Mouse (Mus musculus): ENCODE results near the gene Megf8.
A peak's percentile ranks its signal among the peaks of the same experiment; 100 is the strongest.

Megf8 gene

DNA sequence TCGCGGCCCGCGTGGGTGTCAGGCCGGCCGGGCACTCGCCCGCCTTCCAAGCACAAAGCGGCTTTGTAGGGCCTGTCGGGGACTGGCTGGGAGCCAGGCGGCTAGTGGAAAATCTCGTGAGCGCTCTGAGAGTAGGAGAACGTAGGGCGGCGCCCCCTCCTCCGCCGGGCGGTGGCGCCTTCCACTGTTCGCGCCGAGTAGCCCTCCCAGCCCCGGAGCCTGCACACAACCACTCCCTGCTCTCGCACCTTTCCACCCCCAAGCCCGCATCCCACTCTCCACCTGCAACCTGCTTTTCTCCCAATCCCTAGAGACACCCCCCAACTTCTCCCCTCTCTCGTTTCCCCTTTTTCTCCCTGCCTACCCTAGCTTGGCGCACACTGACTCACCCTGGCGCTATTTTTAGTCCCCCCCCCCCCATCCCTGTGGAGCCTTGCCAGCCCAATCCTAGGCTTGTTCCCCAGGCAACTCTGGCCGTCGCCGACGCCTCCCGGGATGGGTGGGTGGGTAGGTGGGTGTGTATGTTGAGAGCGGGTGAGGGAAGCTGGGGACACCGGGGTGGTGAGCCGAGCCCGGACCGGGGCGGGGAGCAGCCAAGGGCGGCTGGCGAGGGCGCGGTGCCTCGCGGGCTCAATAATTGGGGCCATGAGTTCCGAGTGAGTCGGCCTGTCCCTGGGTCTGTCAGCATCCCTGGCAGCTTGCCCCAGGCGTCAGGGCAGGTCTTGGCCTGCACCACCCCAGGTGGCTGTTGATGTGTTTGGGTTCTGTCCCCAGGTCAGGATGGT, 37.7 kb upstream of the Megf8 start:
- DNase-seq, result peak; percentile 89

DNA sequence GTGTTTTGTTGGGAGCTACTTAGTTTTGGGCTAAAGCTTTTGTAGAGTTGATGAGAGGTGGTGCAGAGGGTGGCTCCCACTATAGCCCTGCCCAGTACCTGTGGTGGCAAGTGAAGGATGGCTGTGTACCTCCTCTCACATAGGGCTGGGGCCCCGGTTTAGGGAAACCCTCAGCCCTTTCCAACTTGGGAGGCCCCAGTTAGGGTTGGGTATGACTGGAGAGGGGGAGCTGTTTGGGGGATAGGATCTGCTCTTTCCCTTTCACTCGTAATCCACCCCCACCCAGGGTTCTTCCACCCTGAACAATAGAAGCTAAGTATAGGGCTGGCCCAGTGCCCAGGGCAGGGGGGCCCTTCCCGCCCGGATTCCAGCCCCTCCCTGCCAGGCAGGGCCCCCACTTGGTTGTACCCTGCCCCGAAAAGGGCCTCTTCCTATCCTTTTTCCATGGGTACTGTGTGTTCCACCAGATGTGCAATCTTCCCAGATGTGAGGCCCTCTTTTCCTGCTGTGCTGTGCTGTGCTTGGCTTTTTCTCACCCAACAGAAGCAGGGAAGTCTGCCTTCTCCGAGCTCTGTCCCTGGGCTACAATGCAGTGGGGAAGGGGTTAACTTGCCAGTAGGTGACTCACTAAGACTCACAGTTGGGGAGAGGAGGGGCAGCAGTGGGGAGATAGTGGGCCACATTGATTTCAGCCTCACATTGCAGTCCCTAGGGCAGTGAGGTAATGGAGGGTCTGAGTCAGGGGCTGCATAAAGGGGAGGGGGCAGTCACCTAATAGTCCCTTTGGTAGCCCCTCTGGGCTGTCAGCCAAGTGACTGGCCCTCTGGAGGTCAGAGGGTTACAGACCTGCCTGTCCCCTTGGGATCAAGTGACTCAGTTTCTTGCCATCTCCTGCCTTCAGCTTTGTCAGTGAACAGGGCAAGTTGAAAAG, 36.8 kb upstream of the Megf8 start:
- DNase-seq, result peak; percentile 65

DNA sequence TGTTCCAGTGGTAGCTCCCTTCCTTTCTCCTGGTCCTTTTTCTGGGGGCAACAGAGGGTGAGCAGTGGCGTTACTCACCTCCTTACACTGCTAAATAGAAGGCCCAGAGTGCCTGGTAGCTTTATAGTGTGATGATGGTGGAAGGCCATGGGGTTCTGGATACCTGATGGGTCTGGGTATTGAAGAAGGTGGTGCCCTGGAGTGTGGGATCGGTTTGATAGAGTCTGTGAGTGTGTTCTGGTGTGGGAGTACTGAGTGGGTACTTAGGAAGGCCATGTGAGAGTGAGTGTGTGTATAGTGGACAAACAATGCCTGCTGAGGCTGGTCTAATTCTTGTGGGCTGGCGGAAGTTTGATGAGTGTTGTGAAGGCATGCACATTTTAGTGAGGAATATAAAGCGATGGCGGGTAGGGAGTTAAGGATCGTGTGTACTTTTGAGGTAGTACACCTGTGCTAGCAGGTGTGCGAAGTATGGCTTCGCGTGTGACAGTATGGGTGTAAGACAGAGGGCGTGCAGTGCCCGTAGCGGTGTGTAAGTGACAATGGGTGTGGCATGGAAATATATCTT, 35.7 kb upstream of the Megf8 start:
- DNase-seq, result no peak

DNA sequence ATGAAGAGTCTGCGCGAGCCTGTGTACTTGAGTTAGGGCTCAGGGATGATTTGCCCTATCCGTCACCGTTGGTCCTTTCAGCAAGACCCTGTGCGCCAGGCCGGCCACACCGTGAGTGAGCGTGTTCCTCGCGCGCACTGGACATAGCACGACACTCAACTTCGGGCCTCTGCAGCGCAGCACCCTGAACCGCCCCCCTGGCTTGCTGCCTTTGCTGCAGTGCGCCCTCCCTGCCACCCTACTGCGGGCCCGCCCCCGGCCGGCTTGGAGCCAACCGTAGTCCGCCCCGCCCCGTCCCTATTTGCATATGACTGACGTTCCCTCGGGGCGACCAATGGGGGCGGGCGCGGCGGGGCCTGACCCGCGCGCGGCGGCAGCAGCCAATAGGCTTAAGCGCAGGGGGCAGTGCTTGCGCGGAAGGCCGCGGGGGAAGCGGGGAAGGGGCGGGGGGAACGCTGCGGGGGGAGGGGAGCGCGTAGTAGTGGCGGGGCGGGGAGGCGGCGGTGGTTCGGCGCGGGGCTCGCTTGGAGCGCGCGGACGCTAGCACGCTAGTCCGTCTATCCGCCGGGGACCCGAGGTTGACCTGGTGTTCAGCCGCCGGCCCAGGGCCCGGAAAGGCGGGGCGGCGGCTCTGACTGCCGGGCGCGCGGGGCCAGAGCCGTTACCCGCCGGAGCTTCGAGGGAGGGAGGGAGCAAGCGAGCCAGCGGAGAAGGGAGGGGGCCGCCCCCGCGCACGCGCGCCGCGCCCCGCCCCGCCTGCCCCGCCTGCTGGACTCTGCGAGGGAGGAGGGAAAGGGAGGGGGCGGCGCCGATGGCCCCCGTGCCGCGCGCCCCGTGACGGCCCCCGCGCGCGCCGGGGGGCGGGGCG, 35.0 kb upstream of the Megf8 start:
- peak; percentile 98 for DNase-seq

DNA sequence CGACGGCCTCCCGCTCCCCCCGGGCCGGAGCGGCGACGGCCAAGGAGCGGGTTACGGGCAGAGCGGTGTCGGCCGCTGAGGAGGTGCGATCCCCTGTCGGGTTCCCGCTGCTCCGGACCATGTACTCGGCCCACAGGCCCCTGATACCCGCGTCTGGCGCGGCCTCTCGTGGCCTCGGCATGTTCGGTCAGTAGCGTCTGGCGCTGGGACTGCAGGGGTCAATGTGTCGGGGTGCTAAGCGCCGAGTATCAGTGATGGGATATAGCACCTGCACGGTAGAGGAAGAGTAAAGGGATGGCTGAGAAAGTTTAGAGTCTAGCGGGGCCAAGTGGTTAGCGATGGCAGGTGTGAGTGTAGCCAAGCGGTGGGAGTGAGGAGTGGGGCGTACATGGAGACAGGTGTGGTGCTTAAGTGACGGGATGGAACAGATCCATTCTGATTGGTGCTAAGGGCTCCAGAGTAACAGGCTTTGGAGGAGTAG, 34.2 kb upstream of the Megf8 start:
- peak; percentile 61 for DNase-seq

DNA sequence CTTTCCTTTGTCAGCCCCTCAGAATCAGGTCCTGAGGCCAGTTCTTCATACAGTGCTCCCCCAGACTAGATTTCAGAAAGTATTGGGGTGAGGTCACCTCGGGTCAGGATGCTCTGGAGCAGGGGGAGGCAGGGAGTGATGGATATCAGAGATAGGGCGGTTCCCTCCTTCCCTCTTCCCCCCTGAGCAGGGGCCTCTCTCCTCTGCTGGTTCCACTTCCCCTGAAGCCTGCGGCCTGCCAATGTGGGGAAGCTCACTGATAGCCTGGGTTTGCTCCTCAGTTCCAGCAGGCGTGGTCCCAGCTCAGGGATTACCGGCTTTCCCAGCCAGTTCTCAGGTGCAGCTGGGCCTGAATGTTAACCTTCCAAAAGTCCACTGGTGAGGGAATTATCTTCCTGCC, 33.3 kb upstream of the Megf8 start:
- DNase-seq, result peak; percentile 15

DNA sequence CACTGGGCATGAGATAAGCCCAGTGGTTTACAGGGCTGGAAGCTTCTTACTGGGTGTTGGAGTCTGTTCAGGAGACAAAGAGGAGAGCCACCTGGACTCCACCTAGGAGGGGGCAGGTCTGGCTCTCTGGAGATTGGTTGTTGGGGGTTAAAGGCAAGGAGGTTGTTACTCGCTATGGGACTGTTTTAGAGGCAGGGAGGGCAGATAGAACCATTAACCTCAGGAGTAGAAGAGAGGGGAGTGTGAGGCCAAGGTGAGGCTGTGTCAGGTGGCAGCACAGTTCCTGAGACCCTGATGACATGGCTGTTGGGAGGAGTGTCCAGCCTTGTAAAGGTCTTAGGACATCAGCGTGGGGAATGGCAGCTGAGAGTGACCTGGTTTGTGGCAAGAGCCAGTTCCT, 32.8 kb upstream of the Megf8 start:
- DNase-seq, result peak; percentile 4

DNA sequence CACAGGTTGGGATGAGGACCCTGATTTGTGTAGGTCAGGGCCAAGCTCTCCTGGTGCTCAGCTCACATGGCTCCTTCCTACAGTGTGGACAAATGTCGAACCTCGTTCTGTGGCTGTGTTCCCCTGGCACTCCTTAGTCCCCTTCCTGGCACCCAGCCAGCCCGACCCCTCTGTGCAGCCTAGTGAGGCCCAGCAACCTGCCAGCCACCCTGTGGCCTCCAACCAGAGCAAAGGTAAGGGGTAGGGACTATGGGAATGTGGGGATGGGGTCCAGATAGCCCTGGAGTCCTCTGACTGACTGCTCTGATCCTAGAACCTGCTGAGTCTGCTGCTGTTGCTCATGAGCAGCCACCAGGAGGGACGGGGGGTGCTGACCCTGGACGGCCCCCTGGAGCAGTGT, 32.2 kb upstream of the Megf8 start:
- DNase-seq, result peak; percentile 15

DNA sequence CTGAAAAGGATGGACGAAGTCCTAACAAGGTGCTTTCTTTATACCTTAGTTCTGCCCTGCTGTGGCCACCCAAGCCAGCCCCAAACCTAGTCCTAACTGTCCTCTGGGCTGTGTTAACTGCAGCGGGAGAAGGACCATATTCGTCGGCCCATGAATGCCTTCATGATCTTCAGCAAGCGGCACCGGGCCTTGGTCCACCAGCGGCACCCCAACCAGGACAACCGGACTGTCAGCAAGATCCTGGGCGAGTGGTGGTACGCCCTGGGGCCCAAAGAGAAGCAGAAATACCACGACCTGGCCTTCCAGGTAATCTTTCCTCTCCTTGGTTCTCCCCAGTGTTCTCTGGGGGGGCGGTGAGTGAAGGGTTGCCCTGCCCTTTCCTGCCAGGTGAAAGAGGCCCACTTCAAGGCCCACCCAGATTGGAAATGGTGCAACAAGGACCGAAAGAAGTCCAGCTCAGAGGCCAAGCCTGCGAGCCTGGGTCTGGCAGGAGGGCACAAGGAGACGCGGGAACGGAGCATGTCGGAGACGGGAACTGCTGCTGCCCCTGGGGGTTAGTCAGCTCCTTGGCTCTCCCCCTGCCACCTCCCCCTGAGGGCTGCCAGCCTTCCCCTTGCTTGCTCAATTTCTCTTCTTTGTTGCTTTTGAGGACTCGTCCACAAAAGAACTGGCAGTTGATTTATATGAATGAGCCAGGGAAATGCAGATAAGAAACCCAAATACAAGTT, 31.3 kb upstream of the Megf8 start:
- DNase-seq, result peak; percentile 4

DNA sequence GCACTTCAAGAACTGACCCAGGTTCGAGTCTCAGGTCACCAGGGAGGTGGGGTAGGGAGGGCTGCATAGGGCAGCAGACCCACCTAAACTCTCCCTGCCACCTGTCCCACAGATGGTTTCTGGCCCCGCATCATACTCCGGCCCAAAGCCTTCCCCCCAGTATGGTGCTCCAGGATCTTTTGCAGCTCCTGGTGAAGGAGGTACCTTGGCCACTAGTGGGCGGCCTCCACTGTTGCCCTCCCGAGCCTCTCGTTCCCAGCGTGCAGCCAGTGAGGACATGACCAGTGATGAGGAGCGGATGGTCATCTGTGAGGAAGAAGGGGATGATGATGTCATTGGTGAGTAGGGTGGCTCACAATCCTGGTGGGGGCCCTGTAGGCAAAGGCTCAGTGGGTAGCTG, 30.0 kb upstream of the Megf8 start:
- DNase-seq, result no peak

DNA sequence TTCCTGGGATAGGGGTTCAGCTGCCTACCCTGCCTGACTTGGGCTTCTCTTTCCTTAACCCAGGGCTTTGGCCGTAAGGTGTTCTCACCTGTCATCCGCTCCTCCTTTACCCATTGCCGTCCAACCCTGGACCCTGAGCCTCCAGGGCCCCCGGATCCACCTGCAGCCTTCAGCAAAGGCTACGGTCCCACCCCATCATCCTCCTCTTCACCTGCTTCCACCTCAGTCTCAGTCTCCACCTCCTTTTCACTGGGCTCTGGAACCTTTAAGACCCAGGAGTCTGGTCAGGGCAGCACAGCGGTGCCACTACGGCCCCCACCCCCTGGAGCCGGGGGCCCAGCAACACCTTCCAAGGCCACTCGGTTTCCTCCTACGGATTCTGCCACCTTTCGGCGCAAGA, 29.0 kb upstream of the Megf8 start:
- DNase-seq, result peak; percentile 3

DNA sequence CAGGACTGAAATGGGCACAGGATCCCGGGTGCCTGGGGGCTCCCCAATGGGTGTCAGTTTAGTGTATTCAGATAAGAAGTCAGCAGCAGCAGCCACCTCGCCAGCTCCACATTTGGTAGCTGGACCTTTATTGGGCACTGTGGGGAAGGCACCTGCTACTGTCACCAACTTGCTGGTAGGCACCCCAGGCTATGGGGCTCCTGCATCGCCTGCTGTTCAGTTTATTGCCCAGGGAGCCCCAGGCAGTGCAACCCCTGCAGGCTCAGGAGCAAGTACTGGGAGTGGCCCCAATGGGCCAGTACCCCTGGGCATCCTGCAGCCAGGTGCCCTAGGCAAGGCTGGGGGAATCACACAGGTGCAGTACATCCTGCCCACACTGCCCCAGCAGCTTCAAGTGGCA, 28.2 kb upstream of the Megf8 start:
- no peak for DNase-seq

DNA sequence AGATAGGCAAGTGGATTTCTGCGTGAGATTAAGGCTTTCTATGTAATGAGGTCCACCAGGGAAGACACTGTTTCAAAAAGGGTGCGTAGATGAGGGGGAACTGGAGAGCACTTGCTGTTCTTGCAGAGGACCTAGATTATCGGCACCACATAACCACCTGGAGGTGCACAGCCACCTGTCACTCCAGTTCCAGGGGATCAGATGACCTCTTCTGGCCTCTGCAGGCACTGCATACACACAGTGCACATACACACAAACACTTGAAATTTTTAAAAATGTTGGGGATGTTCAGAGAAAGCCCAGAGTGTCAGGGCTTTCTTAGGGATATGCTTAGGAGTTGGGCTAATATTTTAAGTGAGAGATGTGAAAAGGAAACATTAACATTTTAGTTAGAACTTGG, 27.0 kb upstream of the Megf8 start:
- DNase-seq, result no peak

DNA sequence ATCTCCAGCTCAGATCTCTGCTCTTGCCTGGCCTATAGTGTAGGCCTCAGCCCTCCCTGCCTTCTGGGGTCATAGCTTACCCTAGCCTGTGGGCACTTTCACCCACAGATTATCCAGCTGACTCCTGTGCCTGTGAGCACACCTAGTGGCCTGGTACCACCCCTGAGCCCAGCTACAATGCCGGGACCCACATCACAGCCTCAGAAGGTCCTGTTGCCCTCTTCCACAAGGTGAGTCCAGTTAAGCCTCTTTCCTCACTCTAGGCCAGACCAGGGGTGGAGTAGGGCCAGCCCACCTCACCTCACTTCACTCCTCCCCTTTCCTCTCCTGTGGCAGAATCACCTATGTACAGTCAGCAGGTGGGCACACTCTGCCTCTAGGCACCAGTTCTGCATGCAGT, 26.5 kb upstream of the Megf8 start:
- no peak for DNase-seq

DNA sequence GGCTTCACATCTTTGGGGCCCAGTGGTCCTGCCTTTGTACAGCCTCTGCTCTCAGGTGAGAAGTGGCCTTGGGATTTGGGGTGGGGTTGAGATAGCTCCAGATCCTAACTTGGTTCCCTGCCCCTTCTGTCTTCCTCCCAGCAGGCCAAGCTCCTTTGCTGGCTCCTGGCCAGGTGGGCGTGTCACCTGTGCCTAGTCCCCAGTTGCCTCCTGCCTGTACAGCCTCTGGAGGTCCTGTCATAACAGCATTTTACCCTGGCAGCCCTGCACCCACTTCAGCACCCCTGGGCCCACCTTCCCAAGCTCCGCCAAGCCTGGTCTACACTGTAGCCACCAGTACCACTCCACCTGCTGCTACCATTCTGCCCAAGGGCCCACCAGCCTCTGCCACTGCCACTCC, 26.1 kb upstream of the Megf8 start:
- DNase-seq, result peak; percentile 67

DNA sequence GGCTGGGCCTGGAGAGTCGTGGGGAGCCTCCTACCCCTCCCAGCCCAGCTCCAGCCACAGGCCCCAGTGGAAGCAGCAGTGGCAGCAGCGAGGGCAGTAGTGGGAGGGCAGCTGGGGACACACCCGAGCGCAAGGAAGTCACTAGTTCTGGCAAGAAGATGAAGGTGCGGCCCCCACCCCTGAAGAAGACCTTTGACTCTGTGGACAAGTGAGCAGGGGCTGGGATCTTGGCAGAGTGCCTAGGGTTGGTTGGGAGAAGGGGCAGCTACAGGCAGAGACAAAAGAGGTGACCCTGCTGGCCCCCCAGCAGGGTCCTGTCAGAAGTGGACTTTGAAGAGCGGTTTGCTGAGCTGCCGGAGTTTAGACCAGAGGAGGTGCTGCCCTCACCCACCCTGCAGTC, 24.9 kb upstream of the Megf8 start:
- DNase-seq, result peak; percentile 15

DNA sequence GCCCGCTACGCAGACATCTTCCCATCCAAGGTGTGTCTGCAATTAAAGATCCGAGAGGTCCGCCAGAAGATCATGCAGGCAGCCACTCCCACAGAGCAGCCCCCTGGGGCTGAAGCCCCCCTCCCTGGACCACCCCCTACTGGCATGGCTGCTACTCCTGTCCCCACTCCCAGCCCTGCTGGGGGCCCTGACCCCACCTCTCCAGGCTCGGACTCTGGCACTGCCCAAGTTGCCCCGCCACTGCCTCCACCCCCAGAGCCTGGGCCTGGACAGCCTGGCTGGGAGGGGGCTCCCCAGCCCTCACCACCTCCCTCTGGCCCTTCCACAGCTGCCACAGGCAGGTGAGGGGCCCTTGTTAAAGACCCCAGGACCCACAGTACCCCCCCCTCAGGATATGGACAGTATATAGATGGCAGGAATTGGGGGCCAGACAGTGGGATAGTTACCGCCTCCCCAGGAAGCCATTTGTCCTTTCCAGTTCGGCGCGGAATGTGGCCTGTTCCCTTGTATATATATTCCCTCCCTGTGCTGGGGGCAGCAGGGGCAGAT, 23.7 kb upstream of the Megf8 start:
- no peak for DNase-seq

DNA sequence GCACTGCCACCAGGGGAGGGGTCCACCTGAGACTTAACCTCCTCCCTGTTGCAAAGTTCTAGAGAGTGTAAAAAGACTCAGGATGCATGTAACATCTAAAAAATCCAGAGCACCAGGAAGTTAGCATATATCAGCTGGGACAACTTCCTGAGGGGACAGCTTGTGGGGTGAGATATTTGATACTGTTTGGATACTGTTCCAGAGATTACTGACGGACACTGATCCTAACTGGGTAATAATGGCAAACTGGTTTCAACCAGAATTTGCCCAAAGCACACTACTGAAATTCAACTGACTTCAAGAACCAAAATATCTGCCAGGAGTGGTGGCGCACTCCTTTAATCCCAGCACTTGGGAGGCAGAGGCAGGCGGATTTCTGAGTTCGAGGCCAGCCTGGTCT, 22.5 kb upstream of the Megf8 start:
- no peak for DNase-seq

DNA sequence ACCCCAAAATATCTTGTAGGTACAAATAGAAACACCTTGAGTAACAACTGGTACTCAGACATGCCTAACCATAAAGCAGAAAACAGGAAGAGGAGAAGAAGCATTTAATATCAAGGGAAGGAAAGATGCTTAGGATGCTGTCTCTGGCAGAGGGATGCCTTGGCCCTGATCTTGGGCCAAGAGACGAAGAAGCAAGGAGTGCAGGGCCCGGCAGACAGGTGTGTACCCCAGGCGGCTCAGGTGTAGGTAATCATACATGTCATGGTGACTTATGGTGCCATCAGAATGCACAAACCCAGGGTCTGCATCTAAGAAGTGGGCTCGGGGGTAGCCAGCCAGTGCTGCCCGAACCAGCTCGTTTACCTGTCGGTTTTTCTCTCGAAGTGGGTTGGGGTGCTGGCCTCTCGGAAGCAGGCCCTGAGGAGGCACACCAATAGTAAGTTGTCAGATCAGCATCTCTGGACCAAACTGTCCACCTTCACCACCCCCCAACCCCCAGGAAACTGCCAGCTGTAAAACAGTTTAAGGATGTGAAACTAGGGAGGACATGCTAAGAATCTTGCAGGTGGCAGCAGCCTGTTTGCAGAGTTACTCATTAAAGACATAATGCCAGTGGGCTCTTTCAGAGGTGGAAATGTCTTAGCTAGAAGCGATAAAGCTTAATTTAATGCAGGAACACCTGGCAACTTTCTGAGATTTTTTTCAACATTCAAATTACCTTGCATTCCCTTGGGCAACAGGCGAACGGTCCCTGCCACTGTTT, 21.8 kb upstream of the Megf8 start:
- DNase-seq, result peak; percentile 4

DNA sequence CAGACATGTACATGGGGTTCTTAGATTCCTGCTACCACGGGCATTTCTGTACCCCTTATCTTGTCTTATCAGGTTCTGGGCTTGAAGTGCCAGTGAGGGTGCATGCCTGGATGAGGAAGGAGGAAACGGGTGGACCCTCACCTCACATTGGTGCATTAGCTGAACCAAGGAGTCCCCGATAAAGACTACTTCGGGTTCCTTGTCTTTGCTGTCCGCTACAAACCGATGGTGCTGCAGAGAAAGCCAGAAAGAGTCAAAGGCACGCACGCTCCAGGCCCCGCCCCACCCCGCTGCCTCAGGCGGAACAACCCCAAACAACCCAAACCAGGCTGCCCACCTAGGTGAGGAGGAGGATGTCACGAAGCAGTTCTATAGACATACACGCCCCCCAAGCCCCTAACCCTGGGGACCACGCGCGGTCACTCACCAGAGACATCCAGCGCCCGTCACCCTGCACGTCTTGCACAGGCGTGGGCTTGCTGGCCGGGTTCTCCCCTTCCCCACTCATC, 20.0 kb upstream of the Megf8 start:
- no peak for DNase-seq

All from kidney, adult 9 months (tissue).